Mouse (Mus musculus): Measurements from ENCODE around the gene 1810030O07Rik.
"Not testable (repeated sequence)": the region's sequence is repeated elsewhere in the genome, so short reads cannot be mapped to it uniquely, and the experiment has no call there.

1810030O07Rik gene

GRCm38 (mm10) chrX:12673054-12673775 lies at the start of gene 1810030O07Rik:
Gene 1810030O07Rik, minus strand, starts transcription at chrX:12673668.
- peak; percentile 52 to 87 for DNase-seq (ENCODE audit: low spot score in 2 of 2)

- DNase-seq (ENCODE audit: low spot score in 2 of 2): no peak
These were observed 42.6 kb upstream of the 1810030O07Rik start for GRCm38 (mm10) chrX:12716036-12716435.

GRCm38 (mm10) chrX:12713796-12714195 lies 40.3 kb upstream of the 1810030O07Rik start:
- DNase-seq (ENCODE audit: low spot score in 2 of 2): no peak

- DNase-seq (ENCODE audit: low spot score in 2 of 2): no peak
These were observed 13.4 kb upstream of the 1810030O07Rik start for GRCm38 (mm10) chrX:12686910-12687309.

GRCm38 (mm10) chrX:12686071-12686470 lies 12.6 kb upstream of the 1810030O07Rik start:
- no peak for DNase-seq (ENCODE audit: low spot score in 2 of 2)

- DNase-seq (ENCODE audit: low spot score in 2 of 2): peak; percentile 33 to 78
These were observed 3.9 kb upstream of the 1810030O07Rik start for GRCm38 (mm10) chrX:12677396-12677795.

GRCm38 (mm10) chrX:12653879-12654278 lies 19.6 kb downstream of the 1810030O07Rik start:
- DNase-seq (ENCODE audit: low spot score in 2 of 2): no peak

- DNase-seq (ENCODE audit: low spot score in 2 of 2): no peak
These were observed 21.6 kb downstream of the 1810030O07Rik start for GRCm38 (mm10) chrX:12651906-12652305.

GRCm38 (mm10) chrX:12645531-12646304 lies 27.8 kb downstream of the 1810030O07Rik start:
- no peak for DNase-seq (ENCODE audit: low spot score in 2 of 2)

- no peak for DNase-seq (ENCODE audit: low spot score in 2 of 2)
These were observed 28.5 kb downstream of the 1810030O07Rik start for GRCm38 (mm10) chrX:12644976-12645375.

GRCm38 (mm10) chrX:12625131-12625530 lies 48.3 kb downstream of the 1810030O07Rik start:
- no peak for DNase-seq (ENCODE audit: low spot score in 2 of 2)

- DNase-seq (ENCODE audit: low spot score in 2 of 2): not testable (repeated sequence)
These were observed 61.1 kb downstream of the 1810030O07Rik start for GRCm38 (mm10) chrX:12612360-12612759.

- DNase-seq (ENCODE audit: low spot score in 2 of 2): no peak
These were observed 62.3 kb downstream of the 1810030O07Rik start for GRCm38 (mm10) chrX:12611211-12611610.

- DNase-seq (ENCODE audit: low spot score in 2 of 2): not testable (repeated sequence)
These were observed 62.9 kb downstream of the 1810030O07Rik start for GRCm38 (mm10) chrX:12610541-12610940.
